Mouse (Mus musculus) lung, adult 2 months (tissue): Measurements from ENCODE around the gene Gpr135.

ENCODE experiments used
- CTCF ChIP-seq: fragments of 200-500 bp; IDR thresholded peaks from 2 replicates; pipeline ENCODE4 v1.5.1; 2011; ENCODE audit warnings: mild to moderate bottlenecking, low read length, control low read depth; ENCODE audit not compliant: insufficient read depth
- POLR2A ChIP-seq: fragments of 200-500 bp; IDR thresholded peaks from 2 replicates; pipeline ENCODE4 v1.6.1; 2011; ENCODE audit warnings: low read depth, mild to moderate bottlenecking, control low read depth, low read length, borderline replicate concordance; ENCODE audit errors: extremely low read depth

GRCm38 (mm10) chr12:72031171-72031570, 39.8 kb downstream of the Gpr135 start:
- TF ChIP-seq CTCF = no peak
- TF ChIP-seq POLR2A = no peak
